Mouse (Mus musculus) intestine, postnatal 0 days (tissue): ENCODE data around the gene Tmem30b. TPM values are rescaled to one million over a fixed set of nuclear protein-coding genes. Genes with fewer than 3 reads are reported as not detected.

Source experiments
- ATAC-seq: fragments of 200-750 bp; cut with Nextera tagmentation; 2 replicates; pipeline ENCODE4 v1.8.0; 2017; ENCODE audit warnings: mild to moderate bottlenecking, moderate TSS enrichment, moderate library complexity
- H3K27ac ChIP-seq: fragments of 300-500 bp; sonication (generic); 2 replicates; pipeline ENCODE4 v1.5.1; 2014; ENCODE audit warnings: mild to moderate bottlenecking, low read depth, low read length, moderate library complexity
- H3K27me3 ChIP-seq: fragments of 300-500 bp; sonication (generic); replicated peaks from 2 replicates; pipeline ENCODE4 v1.6.1; 2014; ENCODE audit warnings: low read length, mixed read lengths; ENCODE audit not compliant: control insufficient read depth, insufficient read depth
- H3K36me3 ChIP-seq: fragments of 300-500 bp; sonication (generic); 2 replicates; pipeline ENCODE4 v1.6.1; 2014; ENCODE audit warnings: mild to moderate bottlenecking, moderate library complexity; ENCODE audit not compliant: control insufficient read depth, insufficient read depth
- H3K4me1 ChIP-seq: fragments of 300-500 bp; sonication (generic); replicated peaks from 2 replicates; pipeline ENCODE4 v1.6.1; 2014; ENCODE audit warnings: antibody characterized with exemption, low read length, mixed read lengths; ENCODE audit not compliant: control insufficient read depth, insufficient read depth
- H3K4me2 ChIP-seq: fragments of 300-500 bp; sonication (generic); replicated peaks from 2 replicates; pipeline ENCODE4 v1.6.1; 2014; ENCODE audit warnings: low read depth, mild to moderate bottlenecking, moderate library complexity
- H3K4me3 ChIP-seq: fragments of 300-500 bp; sonication (generic); 2 replicates; pipeline ENCODE4 v1.5.1; 2014; ENCODE audit warnings: low read depth, low read length
- H3K9ac ChIP-seq: fragments of 300-500 bp; sonication (generic); 2 replicates; pipeline ENCODE4 v1.6.1; 2014; ENCODE audit warnings: mild to moderate bottlenecking, low read depth, low read length
- H3K9me3 ChIP-seq: fragments of 300-500 bp; sonication (generic); 2 replicates; pipeline ENCODE4 v1.6.1; 2016; ENCODE audit warnings: mixed run types; ENCODE audit not compliant: control insufficient read depth
- CTCF ChIP-seq: sonication (generic); IDR thresholded peaks from 2 replicates; pipeline ENCODE4 v1.5.1; 2016; ENCODE audit warnings: low read depth, mild to moderate bottlenecking, control low read depth, antibody characterized with exemption, moderate library complexity
- WGBS: fragments of 180-500 bp; shearing (Covaris S2); extraction: QIAGEN DNeasy Blood & Tissue Kit; methylation state at CpG from one replicate; pipeline ENCODE4 v1.1.7; 2014; 5-methylcytosine and 5-hydroxymethylcytosine counted together
- polyA plus RNA-seq: library from polyadenylated mRNA; unstranded; fragments of >200 nt; fragmentation: Nextera tagmentation; extraction: Ambion mirVana; gene quantifications from 2 replicates; pipeline ENCODE4 v1.2.1, GENCODE M21; 2015

Tmem30b gene
- polyA plus RNA-seq, 1 experiment from 2014 or later, result 84.5 TPM

GRCm38 (mm10) chr12:73523066-73523465, 23.1 kb downstream of the Tmem30b start:
- Histone ChIP-seq H3K4me1 (no peaks in the 10 kb centered on the region), H3K27me3 (0 out of 2 replicates have a peak, but pooled peaks cover 4% of the 10 kb centered on the region), H3K27ac (no peak overlapping the region), H3K4me2 (no peak overlapping the region), H3K9me3 (no peaks in the 10 kb centered on the region), H3K4me3 (no peak overlapping the region), H3K36me3 (no peaks in the 10 kb centered on the region), H3K9ac (no peak overlapping the region)
- ATAC-seq, result no peak
- 76% methylated on average over 12 of the region's 12 CpGs for WGBS
- TF ChIP-seq CTCF, result no peak

- no peak overlapping the region for H3K4me3 ChIP-seq
- H3K27me3 ChIP-seq, result 0 out of 2 replicates have a peak, but pooled peaks cover 4% of the 10 kb centered on the region
- no peaks in the 10 kb centered on the region for H3K36me3 ChIP-seq
- 85% methylated on average over 3 of the region's 3 CpGs for WGBS
- TF ChIP-seq CTCF, result no peak
- ATAC-seq, result no peak
- no peaks in the 10 kb centered on the region for H3K4me1 ChIP-seq
- no peak overlapping the region for H3K27ac ChIP-seq
- no peak overlapping the region for H3K4me2 ChIP-seq
- H3K9ac ChIP-seq, result no peak overlapping the region
- no peaks in the 10 kb centered on the region for H3K9me3 ChIP-seq
These were observed 24.2 kb downstream of the Tmem30b start for GRCm38 (mm10) chr12:73521944-73522343.

- Histone ChIP-seq H3K36me3 (no peaks in the 10 kb centered on the region), H3K9ac (no peak overlapping the region), H3K4me2 (no peak overlapping the region), H3K9me3 (no peaks in the 10 kb centered on the region), H3K27me3 (0 out of 2 replicates have a peak, but pooled peaks cover 4% of the 10 kb centered on the region), H3K4me1 (no peaks in the 10 kb centered on the region), H3K27ac (no peak overlapping the region), H3K4me3 (no peak overlapping the region)
- WGBS, result 36% methylated on average over 15 of the region's 15 CpGs
- no peak for ATAC-seq
- no peak for TF ChIP-seq CTCF
These were observed 24.9 kb downstream of the Tmem30b start for GRCm38 (mm10) chr12:73521238-73521841.

DNA sequence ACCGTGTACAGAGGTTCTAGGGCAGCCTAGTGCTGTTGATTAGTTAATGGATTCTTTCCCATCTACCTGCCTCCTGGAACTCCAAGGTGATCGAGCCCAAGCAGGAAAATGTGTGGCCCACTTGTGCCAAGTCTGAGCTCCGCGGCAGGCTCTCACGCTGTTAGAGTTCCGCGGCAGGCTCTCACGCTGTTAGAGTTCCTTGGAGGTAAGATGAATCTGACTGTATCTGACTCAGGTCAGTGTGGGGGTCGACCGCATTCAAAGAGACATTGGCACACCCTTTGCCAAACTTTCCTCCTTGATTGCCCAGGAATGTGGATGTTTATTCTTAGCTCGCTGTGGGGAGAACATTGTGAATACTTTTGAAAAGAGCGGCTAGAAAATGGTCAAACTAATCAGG, 28.4 kb downstream of the Tmem30b start:
- 57% methylated on average over 12 of the region's 12 CpGs for WGBS
- no peak overlapping the region for H3K9ac ChIP-seq

DNA sequence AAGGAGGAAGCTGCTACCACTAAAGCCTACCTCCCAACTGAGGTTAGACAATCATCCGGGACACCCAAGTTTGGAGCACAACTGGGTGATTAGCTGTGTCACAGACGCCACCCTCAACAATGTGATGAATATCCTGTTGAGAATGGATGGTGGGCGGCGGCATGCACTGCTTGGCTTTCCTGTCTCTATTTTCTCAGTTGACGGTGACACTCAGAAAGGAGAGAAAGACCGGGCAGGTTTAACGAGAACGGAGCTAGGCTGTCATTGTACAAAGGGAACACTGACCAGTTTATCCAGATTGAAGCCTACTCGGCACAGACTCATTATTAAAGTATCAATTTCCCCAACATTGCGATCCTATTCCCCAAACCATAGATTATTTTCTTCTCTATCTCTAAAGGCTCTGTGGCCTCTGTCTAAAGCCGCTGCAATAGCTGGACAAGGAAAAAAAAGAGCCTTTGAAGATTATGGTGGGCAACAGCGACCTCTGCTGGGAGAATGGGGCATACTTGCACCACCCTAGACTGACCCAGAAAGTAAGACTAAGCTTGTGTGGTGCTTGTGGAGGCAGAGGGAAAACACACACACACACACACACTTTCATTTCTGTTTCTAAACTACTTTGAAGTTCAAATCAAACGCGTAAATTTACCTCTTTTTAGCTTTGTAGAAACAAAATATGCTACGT, 29.0 kb downstream of the Tmem30b start:
- Histone ChIP-seq H3K27me3 (0 out of 2 replicates have a peak, but pooled peaks cover 4% of the 10 kb centered on the region), H3K4me3 (no peak overlapping the region), H3K9ac (no peak overlapping the region), H3K9me3 (no peaks in the 10 kb centered on the region), H3K27ac (no peak overlapping the region), H3K4me1 (no peaks in the 10 kb centered on the region), H3K36me3 (no peaks in the 10 kb centered on the region), H3K4me2 (0 out of 2 replicates have a peak overlapping the region, but pooled peaks have one; percentile 30)
- 44% methylated on average over 15 of the region's 15 CpGs for WGBS
- peak; percentile 53; the same call in 1 of the 2 replicates for ATAC-seq
- TF ChIP-seq CTCF, result peak; percentile 87

More for the DNA sequence above, 28.4 kb downstream of the Tmem30b start:
- no peaks in the 10 kb centered on the region for H3K4me1 ChIP-seq
- ATAC-seq, result no peak
- no peak overlapping the region for H3K4me3 ChIP-seq
- H3K36me3 ChIP-seq, result no peaks in the 10 kb centered on the region
- H3K4me2 ChIP-seq, result no peak overlapping the region
- TF ChIP-seq CTCF, result no peak
- 0 out of 2 replicates have a peak, but pooled peaks cover 4% of the 10 kb centered on the region for H3K27me3 ChIP-seq
- no peaks in the 10 kb centered on the region for H3K9me3 ChIP-seq
- H3K27ac ChIP-seq, result no peak overlapping the region

DNA sequence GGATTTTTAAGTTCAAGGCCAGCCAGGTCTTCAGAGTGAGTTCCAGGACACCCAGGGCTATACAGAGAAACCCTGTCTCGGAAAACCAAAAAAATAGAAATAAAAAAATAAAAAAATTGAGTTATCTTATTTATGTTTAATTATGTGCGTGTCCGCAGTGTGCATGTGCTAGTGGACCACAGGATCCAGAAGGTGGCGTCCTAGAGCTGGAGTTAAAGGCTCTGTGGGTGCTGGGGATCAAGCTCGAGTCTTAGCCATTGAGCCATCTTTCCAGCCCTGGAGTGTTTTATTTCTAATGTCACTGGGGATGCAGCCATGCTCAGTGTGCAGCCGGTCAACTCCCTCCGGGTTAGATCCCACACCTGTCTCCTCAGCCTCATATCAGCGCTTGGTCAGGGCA, 29.7 kb downstream of the Tmem30b start:
- H3K27me3 ChIP-seq, result 0 out of 2 replicates have a peak, but pooled peaks cover 4% of the 10 kb centered on the region
- no peak overlapping the region for H3K27ac ChIP-seq
- 88% methylated on average over 8 of the region's 8 CpGs for WGBS
- no peak for TF ChIP-seq CTCF
- no peaks in the 10 kb centered on the region for H3K4me1 ChIP-seq
- H3K36me3 ChIP-seq, result no peaks in the 10 kb centered on the region
- H3K9me3 ChIP-seq, result no peaks in the 10 kb centered on the region
- H3K4me3 ChIP-seq, result no peak overlapping the region
- H3K4me2 ChIP-seq, result no peak overlapping the region
- ATAC-seq, result no peak
- H3K9ac ChIP-seq, result no peak overlapping the region
